Mouse (Mus musculus) megakaryocyte, embryonic 14.5 days (primary cell): ENCODE measurements around the gene Pigx.

Experiments used
- FLI1 ChIP-seq: IDR thresholded peaks from 2 replicates; pipeline ENCODE4 v1.6.1; 2012; ENCODE audit warnings: low read length, inconsistent platforms, mixed read lengths
- GATA1 ChIP-seq: IDR thresholded peaks from 3 replicates; pipeline ENCODE4 v1.6.1; 2012; ENCODE audit warnings: mixed read lengths, low read length, inconsistent platforms, borderline replicate concordance

DNA sequence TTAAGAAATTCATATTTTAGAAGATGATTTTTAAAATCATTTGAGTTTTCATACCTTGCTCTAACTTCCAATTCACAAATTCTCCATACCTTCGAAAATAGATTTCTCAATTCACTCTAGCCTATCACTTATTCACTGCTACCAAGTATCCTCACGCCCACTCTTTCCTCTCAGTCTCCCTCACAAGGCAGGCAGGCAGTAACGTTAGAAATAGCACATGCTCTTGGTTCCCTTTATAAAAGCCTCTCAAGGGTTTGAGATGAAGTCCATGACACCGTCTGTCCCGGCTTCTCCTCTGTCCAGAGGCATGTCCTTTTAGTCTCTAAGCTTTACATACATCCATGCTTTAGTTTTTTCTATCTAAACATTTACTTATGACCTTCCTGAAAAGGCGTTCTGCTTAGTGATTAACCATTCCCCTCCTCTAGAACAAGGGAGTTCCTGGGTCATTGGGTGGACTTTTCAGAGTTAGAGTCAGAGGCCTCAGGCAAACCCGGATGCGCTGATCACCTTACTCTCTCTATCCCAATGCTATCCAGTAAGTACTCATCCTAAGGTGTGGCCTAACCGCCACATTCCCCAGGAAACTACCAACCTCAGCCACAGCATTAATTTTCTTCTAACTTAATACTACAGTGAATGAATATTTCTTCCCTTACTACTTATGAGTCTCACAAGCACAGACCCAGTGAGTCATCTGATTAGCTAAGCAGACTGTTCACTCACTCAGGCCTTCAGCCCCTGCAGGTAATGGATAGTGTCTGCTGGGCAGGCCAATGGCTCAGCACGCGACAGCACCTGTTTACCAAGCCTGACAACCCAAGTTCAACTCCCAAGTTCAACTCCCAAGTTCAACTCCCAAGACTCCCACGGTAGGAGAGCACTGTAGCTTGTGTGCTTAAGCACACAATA lies 30.9 kb downstream of the Pigx start:
- TF ChIP-seq GATA1 (no peak), FLI1 (no peak)
